Mouse (Mus musculus) kidney, postnatal 0 days (tissue): Measurements from ENCODE around the gene Gmppa. TPM values are rescaled to one million over a fixed set of nuclear protein-coding genes. Genes with fewer than 3 reads are reported as not detected.

ENCODE experiments used
- ATAC-seq: fragments of 200-750 bp; cut with Nextera tagmentation; replicated peaks from 2 replicates; pipeline ENCODE4 v1.8.0; 2017; ENCODE audit warnings: low read depth, moderate number of reproducible peaks, moderate TSS enrichment, moderate library complexity; ENCODE audit not compliant: low FRiP score
- DNase-seq: peaks from one replicate; pipeline ENCODE4 v3.0.0-alpha.2; 2016; ENCODE audit warnings: low spot score
- H3K27ac ChIP-seq: fragments of 300-500 bp; sonication (generic); 2 replicates; pipeline ENCODE4 v1.5.1; 2014; ENCODE audit warnings: mild to moderate bottlenecking
- H3K27me3 ChIP-seq: fragments of 300-500 bp; sonication (generic); 2 replicates; pipeline ENCODE4 v1.6.1; 2014; ENCODE audit warnings: low read length, mixed read lengths; ENCODE audit not compliant: insufficient read depth
- H3K36me3 ChIP-seq: fragments of 300-500 bp; sonication (generic); 2 replicates; pipeline ENCODE4 v1.6.1; 2014; ENCODE audit warnings: low read length, mixed read lengths; ENCODE audit not compliant: insufficient read depth
- H3K4me1 ChIP-seq: fragments of 300-500 bp; sonication (generic); replicated peaks from 2 replicates; pipeline ENCODE4 v1.6.1; 2014; ENCODE audit warnings: antibody characterized with exemption, low read length, mixed read lengths; ENCODE audit not compliant: insufficient read depth
- H3K4me2 ChIP-seq: fragments of 300-500 bp; sonication (generic); 2 replicates; pipeline ENCODE4 v1.6.1; 2014; ENCODE audit warnings: mild to moderate bottlenecking, low read length, moderate library complexity, mixed read lengths
- H3K4me3 ChIP-seq: fragments of 300-500 bp; sonication (generic); replicated peaks from 2 replicates; pipeline ENCODE4 v1.5.1; 2014; ENCODE audit warnings: low read depth, low read length
- H3K9ac ChIP-seq: fragments of 300-500 bp; sonication (generic); 2 replicates; pipeline ENCODE4 v1.6.1; 2014; ENCODE audit warnings: low read depth, low read length
- H3K9me3 ChIP-seq: fragments of 300-500 bp; sonication (generic); replicated peaks from 2 replicates; pipeline ENCODE4 v1.6.1; 2016; ENCODE audit warnings: low read length, inconsistent platforms, mixed read lengths
- CTCF ChIP-seq: IDR thresholded peaks from 2 replicates; pipeline ENCODE4 v1.5.1; 2016; ENCODE audit warnings: antibody characterized with exemption, low read depth, mild to moderate bottlenecking, moderate library complexity
- WGBS: fragments of 180-500 bp; shearing (Covaris S2); extraction: QIAGEN DNeasy Blood & Tissue Kit; methylation state at CpG from one replicate; pipeline ENCODE4 v1.1.7; 2014; 5-methylcytosine and 5-hydroxymethylcytosine counted together
- polyA plus RNA-seq: library from polyadenylated mRNA; unstranded; fragments of >200 nt; fragmentation: Nextera tagmentation; extraction: Ambion mirVana; gene quantifications from 2 replicates; pipeline ENCODE4 v1.2.1, GENCODE M21; 2015

The Gmppa gene
- 69.5 and 72.5 TPM in 2 replicates for polyA plus RNA-seq

- Histone ChIP-seq H3K27me3 (no peaks in the 10 kb centered on the region), H3K4me3 (peak within 1 kb of the TSS; percentile 59)
- 3% methylated on average over 28 of the region's 28 CpGs for WGBS
Measured at GRCm38 (mm10) chr1:75435475-75436328, at the start of gene Gmppa. Gmppa (plus strand) TSS chr1:75435930.

GRCm38 (mm10) chr1:75386149-75386548, 49.6 kb upstream of the Gmppa start:
- no peak overlapping the region for H3K9ac ChIP-seq
- no peak for TF ChIP-seq CTCF
- no peak overlapping the region for H3K27ac ChIP-seq
- DNase-seq (no peak), ATAC-seq (no peak)
- H3K27me3 ChIP-seq: no peaks in the 10 kb centered on the region
- no peaks in the 10 kb centered on the region for H3K9me3 ChIP-seq
- no peaks in the 10 kb centered on the region for H3K36me3 ChIP-seq
- 43% methylated on average over 4 of the region's 4 CpGs for WGBS
- H3K4me2 ChIP-seq: no peak overlapping the region
- H3K4me1 ChIP-seq: peaks cover 22% of the 10 kb centered on the region
- no peak overlapping the region for H3K4me3 ChIP-seq

More at GRCm38 (mm10) chr1:75435475-75436328, at the start of gene Gmppa:
- no peak for TF ChIP-seq CTCF
- no peaks in the 10 kb centered on the region for H3K36me3 ChIP-seq
- peak within 1 kb of the TSS; percentile 67 for H3K9ac ChIP-seq
- H3K27ac ChIP-seq: peak within 1 kb of the TSS; percentile 65
- no peaks in the 10 kb centered on the region for H3K9me3 ChIP-seq
- ATAC-seq (peak; percentile 80), DNase-seq (peak; percentile 96)
- no peaks in the 10 kb centered on the region for H3K4me1 ChIP-seq
- peak within 1 kb of the TSS; percentile 68 for H3K4me2 ChIP-seq

GRCm38 (mm10) chr1:75387469-75387928, 48.2 kb upstream of the Gmppa start:
- Histone ChIP-seq H3K4me2 (peak overlapping the region; percentile 41), H3K9me3 (no peaks in the 10 kb centered on the region), H3K9ac (0 out of 2 replicates have a peak overlapping the region, but pooled peaks have one; percentile 35), H3K27ac (no peak overlapping the region), H3K4me3 (no peak overlapping the region), H3K27me3 (no peaks in the 10 kb centered on the region), H3K4me1 (peaks cover 20% of the 10 kb centered on the region), H3K36me3 (no peaks in the 10 kb centered on the region)
- TF ChIP-seq CTCF: no peak
- ATAC-seq (peak; percentile 6; the same call in 1 of the 2 replicates), DNase-seq (no peak)
- 28% methylated on average over 7 of the region's 7 CpGs for WGBS

GRCm38 (mm10) chr1:75387929-75388897, 47.5 kb upstream of the Gmppa start:
- Histone ChIP-seq H3K27me3 (no peaks in the 10 kb centered on the region), H3K4me1 (peaks cover 20% of the 10 kb centered on the region), H3K4me2 (peak overlapping the region; percentile 41), H3K36me3 (no peaks in the 10 kb centered on the region), H3K9ac (peak overlapping the region; percentile 35; the same call in 1 of the 2 replicates), H3K9me3 (no peaks in the 10 kb centered on the region), H3K4me3 (peak overlapping the region; percentile 17; the same call in 1 of the 2 replicates), H3K27ac (no peak overlapping the region)
- peak; percentile 37; the same call in 1 of the 2 replicates for TF ChIP-seq CTCF
- ATAC-seq (peak; percentile 13; the same call in 1 of the 2 replicates), DNase-seq (no peak)
- 25% methylated on average over 94 of the region's 94 CpGs for WGBS

GRCm38 (mm10) chr1:75388898-75389515, 46.7 kb upstream of the Gmppa start:
- Histone ChIP-seq H3K27ac (no peak overlapping the region), H3K27me3 (no peaks in the 10 kb centered on the region), H3K4me3 (0 out of 2 replicates have a peak overlapping the region, but pooled peaks have one; percentile 17), H3K36me3 (peaks cover under 1% of the 10 kb centered on the region; the same call in 1 of the 2 replicates), H3K9me3 (no peaks in the 10 kb centered on the region), H3K4me1 (peaks cover 20% of the 10 kb centered on the region), H3K4me2 (peak overlapping the region; percentile 41; the same call in 1 of the 2 replicates), H3K9ac (no peak overlapping the region)
- DNase-seq: no peak
- 39% methylated on average over 23 of the region's 23 CpGs for WGBS
- no peak for TF ChIP-seq CTCF
- no peak for ATAC-seq
